Mouse (Mus musculus) R1 (cell line): ENCODE data around the gene Azi2.

Source experiments
- DNase-seq: peaks from one replicate; pipeline ENCODE4 v3.0.0-alpha.2; 2018; ENCODE audit warnings: low read depth, low spot score

The Azi2 gene

DNA sequence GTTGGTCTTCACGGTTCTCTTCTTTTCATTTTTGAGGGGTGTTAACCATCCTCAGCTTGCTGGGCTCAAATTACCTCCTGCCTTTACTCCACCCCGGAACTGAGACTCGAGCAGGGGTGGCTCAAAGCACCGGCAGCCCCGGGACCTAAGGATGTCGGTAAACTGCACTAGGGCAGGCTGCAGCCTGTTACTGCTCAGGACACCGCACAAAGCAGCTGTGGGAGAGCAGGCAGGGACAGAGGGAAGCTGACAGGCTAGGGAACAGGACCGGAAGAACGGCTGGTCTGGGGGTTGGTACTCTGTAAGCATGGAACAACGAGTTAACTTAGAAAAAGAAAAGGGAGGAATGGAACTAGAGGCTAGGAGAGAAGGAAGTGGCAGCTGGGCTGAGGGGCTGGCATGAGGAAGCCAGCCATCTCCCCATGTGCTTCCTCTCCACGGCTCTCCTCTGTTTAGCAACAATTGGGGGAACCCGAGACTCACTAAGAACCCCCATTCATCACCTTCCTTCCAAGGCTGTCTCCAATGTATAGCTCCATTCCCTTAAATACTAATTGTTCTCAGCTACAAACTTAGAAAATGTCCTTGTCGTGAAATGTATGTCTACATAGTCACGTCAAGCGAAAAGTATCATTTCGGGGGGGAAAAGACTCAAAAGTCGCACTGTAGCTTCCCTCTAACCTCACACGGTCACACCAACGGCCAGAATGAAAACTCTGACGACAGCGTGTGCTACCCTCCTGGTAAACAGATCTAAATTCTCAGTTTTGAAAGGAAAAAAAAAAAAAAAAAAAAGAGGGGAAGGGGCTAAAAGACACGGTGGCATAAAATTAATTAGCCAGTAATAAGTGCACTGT lies 42.5 kb downstream of the Azi2 start:
- peak; percentile 16 for DNase-seq

DNA sequence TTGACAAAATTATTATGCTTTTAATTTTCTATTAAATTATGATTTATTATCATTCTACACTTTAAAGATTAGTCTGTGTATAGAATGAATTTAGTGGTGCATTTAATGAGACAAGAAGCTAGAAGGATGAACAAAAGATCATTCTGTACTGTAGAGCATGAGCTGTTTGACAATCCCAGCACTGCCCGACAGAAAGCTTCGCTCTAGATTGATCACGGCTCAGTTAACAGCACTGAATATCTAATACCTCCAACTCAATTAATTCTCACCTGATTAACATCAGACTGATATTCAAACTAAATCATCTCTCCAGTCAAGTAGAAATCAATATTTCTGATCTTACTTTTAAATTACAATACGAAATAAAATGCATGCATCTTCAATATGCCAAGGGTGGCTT lies 43.5 kb downstream of the Azi2 start:
- DNase-seq = no peak

GRCm38 (mm10) chr9:118099395-118099794 lies 59.1 kb downstream of the Azi2 start:
- peak; percentile 32 for DNase-seq

GRCm38 (mm10) chr9:118100484-118100883 lies 60.2 kb downstream of the Azi2 start:
- no peak for DNase-seq

DNA sequence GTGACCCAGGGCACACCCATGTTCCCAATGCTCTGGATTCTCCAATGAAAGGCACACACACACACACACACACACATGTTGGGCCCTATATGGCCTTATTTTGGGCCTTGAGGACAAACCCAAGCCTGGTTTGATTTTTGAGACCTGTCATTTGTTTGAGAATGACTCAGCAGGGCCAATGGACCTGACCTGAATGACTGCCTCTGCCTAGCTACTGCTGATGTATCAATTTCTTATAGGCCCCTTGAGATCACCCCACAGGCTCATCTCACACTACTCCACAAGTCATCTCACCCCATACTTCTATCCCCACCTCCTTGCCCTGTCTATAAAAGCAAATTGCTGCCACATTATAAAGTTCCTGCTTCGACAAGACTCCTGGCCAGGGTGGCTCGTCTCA lies 61.5 kb downstream of the Azi2 start:
- peak; percentile 53 for DNase-seq

- no peak for DNase-seq
Observed at GRCm38 (mm10) chr9:118108527-118109011, 68.3 kb downstream of the Azi2 start.

GRCm38 (mm10) chr9:118109697-118110359 lies 69.5 kb downstream of the Azi2 start:
- DNase-seq = no peak

- no peak for DNase-seq
Observed at GRCm38 (mm10) chr9:118110360-118110710, 70.0 kb downstream of the Azi2 start.
